Mouse (Mus musculus): ENCODE data around the gene Hbb-bs.
"Not testable (repeated sequence)": the region's sequence is repeated elsewhere in the genome, so short reads cannot be mapped to it uniquely, and the experiment has no call there.

The Hbb-bs gene

GRCm38 (mm10) chr7:103810746-103811145 lies 17.1 kb downstream of the Hbb-bs start:
- DNase-seq, result no peak

- DNase-seq, result no peak
These were observed 17.6 kb downstream of the Hbb-bs start for GRCm38 (mm10) chr7:103810296-103810695.

- DNase-seq, result no peak
These were observed 18.1 kb downstream of the Hbb-bs start for GRCm38 (mm10) chr7:103809801-103810155.

- no peak for DNase-seq
These were observed 18.7 kb downstream of the Hbb-bs start for GRCm38 (mm10) chr7:103808971-103809800.

GRCm38 (mm10) chr7:103808120-103808519 lies 19.8 kb downstream of the Hbb-bs start:
- DNase-seq, result not testable (repeated sequence)

GRCm38 (mm10) chr7:103806856-103807255 lies 21.0 kb downstream of the Hbb-bs start:
- peak; percentile 15 for DNase-seq

- DNase-seq, result no peak
These were observed 35.1 kb downstream of the Hbb-bs start for GRCm38 (mm10) chr7:103792669-103793388.

- no peak for DNase-seq
These were observed 36.2 kb downstream of the Hbb-bs start, which contains the start of gene Olfr67 for GRCm38 (mm10) chr7:103791721-103792120. TSS of gene Olfr67 (minus strand) at chr7:103791821.

- no peak for DNase-seq
These were observed 48.3 kb downstream of the Hbb-bs start, which contains the start of gene Olfr68 for GRCm38 (mm10) chr7:103779598-103779997. TSS of gene Olfr68 (minus strand) at chr7:103779698.

GRCm38 (mm10) chr7:103777652-103778051 lies 50.2 kb downstream of the Hbb-bs start:
- not testable (repeated sequence) for DNase-seq
